Mouse (Mus musculus): ENCODE data around the gene Ccdc169. TPM values are rescaled to one million over a fixed set of nuclear protein-coding genes. Genes with fewer than 3 reads are reported as not detected.
"Not testable (repeated sequence)": the region's sequence is repeated elsewhere in the genome, so short reads cannot be mapped to it uniquely, and the experiment has no call there.

The Ccdc169 gene
- total RNA-seq, 2 experiments from 2014 or later = 0.23 TPM; not detected in 1

- intact Hi-C loops (cut with DNase I) = no loop called here
- DNase-seq (ENCODE audit: low spot score in 2 of 2) = no peak
Observed at GRCm38 (mm10) chr3:55177271-55177670, 40.1 kb downstream of the Ccdc169 start.

- intact Hi-C loops (cut with DNase I) = no loop called here
- no peak for DNase-seq (ENCODE audit: low spot score in 2 of 2)
Observed at GRCm38 (mm10) chr3:55181766-55182165, 44.6 kb downstream of the Ccdc169 start, which contains the start of gene Sohlh2. TSS of gene Sohlh2 (plus strand) at chr3:55182028.

- DNase-seq (ENCODE audit: low spot score in 2 of 2) = no peak
- intact Hi-C loops (cut with DNase I) = no loop called here
Observed at GRCm38 (mm10) chr3:55191668-55192067, 54.5 kb downstream of the Ccdc169 start.

- intact Hi-C loops (cut with DNase I) = no loop called here
- no peak for DNase-seq (ENCODE audit: low spot score in 2 of 2)
Observed at GRCm38 (mm10) chr3:55193351-55193750, 56.2 kb downstream of the Ccdc169 start.

GRCm38 (mm10) chr3:55194792-55195191 is 57.7 kb downstream of the Ccdc169 start:
- intact Hi-C loops (cut with DNase I) = no loop called here
- no peak for DNase-seq (ENCODE audit: low spot score in 2 of 2)

- DNase-seq (ENCODE audit: low spot score in 2 of 2) = no peak
Observed at GRCm38 (mm10) chr3:55195581-55196327, 58.6 kb downstream of the Ccdc169 start.

GRCm38 (mm10) chr3:55196328-55196710 is 59.2 kb downstream of the Ccdc169 start:
- intact Hi-C loops (cut with DNase I) = no loop called here
- no peak for DNase-seq (ENCODE audit: low spot score in 2 of 2)

More at GRCm38 (mm10) chr3:55195581-55196327, 58.6 kb downstream of the Ccdc169 start:
- intact Hi-C loops (cut with DNase I) = no loop called here

GRCm38 (mm10) chr3:55203621-55204020 is 66.5 kb downstream of the Ccdc169 start:
- intact Hi-C loops (cut with DNase I); DNase-seq (ENCODE audit: low spot score in 2 of 2): not testable (repeated sequence)

GRCm38 (mm10) chr3:55206413-55206812 is 69.3 kb downstream of the Ccdc169 start:
- intact Hi-C loops (cut with DNase I) = no loop called here
- DNase-seq (ENCODE audit: low spot score in 2 of 2) = no peak

GRCm38 (mm10) chr3:55207665-55208064 is 70.5 kb downstream of the Ccdc169 start:
- no peak for DNase-seq (ENCODE audit: low spot score in 2 of 2)
- intact Hi-C loops (cut with DNase I) = no loop called here

- DNase-seq (ENCODE audit: low spot score in 2 of 2) = no peak
- intact Hi-C loops (cut with DNase I) = no loop called here
Observed at GRCm38 (mm10) chr3:55212254-55212653, 75.1 kb downstream of the Ccdc169 start.

GRCm38 (mm10) chr3:55213785-55214184 is 76.6 kb downstream of the Ccdc169 start:
- intact Hi-C loops (cut with DNase I) = no loop called here
- no peak for DNase-seq (ENCODE audit: low spot score in 2 of 2)

- intact Hi-C loops (cut with DNase I) = no loop called here
- DNase-seq (ENCODE audit: low spot score in 2 of 2) = no peak
Observed at GRCm38 (mm10) chr3:55214413-55214812, 77.3 kb downstream of the Ccdc169 start.

- DNase-seq (ENCODE audit: low spot score in 2 of 2) = no peak
- intact Hi-C loops (cut with DNase I) = no loop called here
Observed at GRCm38 (mm10) chr3:55222502-55222901, 85.4 kb downstream of the Ccdc169 start.

Small RNA genes within 50 kb of the gene (microRNA-seq; reads per million reads assigned to microRNA genes)
- gene Gm22029 = 0 reads per million in 2 experiments

Other genes starting within 250 kb of the Ccdc169 start
- gene Sertm1, start 221.5 kb upstream of the Ccdc169 start, total RNA-seq (2021) = 10 to 100 TPM; 31.5 to 32.0 TPM
- gene Ccna1, start 81.8 kb upstream of the Ccdc169 start, total RNA-seq (2021) = 1 to 10 TPM; 1.7 to 2.0 TPM
- 10 to 100 TPM; 25.2 to 31.6 TPM for gene Spg20, start 25.2 kb upstream of the Ccdc169 start, total RNA-seq (2021)
- gene Sohlh2, start 44.7 kb downstream of the Ccdc169 start, total RNA-seq (2021) = not detected
- gene Dclk1, start 105.0 kb downstream of the Ccdc169 start, total RNA-seq (2021) = 1,000 to 10,000 TPM; 1,039 to 1,049 TPM

Measured in left cerebral cortex, postnatal 25 days (tissue).